Mouse (Mus musculus) small intestine, adult 2 months (tissue): ENCODE results near the gene Zfp568.
A peak's percentile ranks its signal among the peaks of the same experiment; 100 is the strongest.

ENCODE experiments used
- CTCF ChIP-seq: fragments of 200-500 bp; IDR thresholded peaks from 2 replicates; pipeline ENCODE4 v1.5.1; 2012; ENCODE audit warnings: low read depth, mild to moderate bottlenecking, control low read depth, inconsistent platforms, low read length, moderate library complexity, mixed read lengths; ENCODE audit not compliant: insufficient replicate concordance, insufficient read length; ENCODE audit errors: extremely low read depth
- POLR2A ChIP-seq: fragments of 200-500 bp; IDR thresholded peaks from 2 replicates; pipeline ENCODE4 v1.6.1; 2012; ENCODE audit warnings: low read depth, mild to moderate bottlenecking, control low read depth, inconsistent platforms, low read length, moderate library complexity

- TF ChIP-seq CTCF (peak; percentile 56; the same call in 1 of the 2 replicates), POLR2A (peak; percentile 95)
Observed at GRCm38 (mm10) chr7:29983690-29984380, at the start of gene Zfp568.
